Mouse (Mus musculus) heart, postnatal 0 days (tissue): ENCODE measurements at regions not wholly inside any gene's neighbourhood (a gene's known extent, or its start where the extent isn't known, plus 50 kb on each side); places are given as distances from the start of the nearest gene placed in this dataset.

Experiments
- ATAC-seq: fragments of 200-750 bp; cut with Nextera tagmentation; 2 replicates; pipeline ENCODE4 v1.8.0; 2017; ENCODE audit warnings: low read depth, moderate number of reproducible peaks, moderate library complexity; ENCODE audit not compliant: insufficient read depth
- DNase-seq: peaks from one replicate; pipeline ENCODE4 v3.0.0-alpha.2; 2016; ENCODE audit warnings: low spot score
- H3K27ac ChIP-seq: fragments of 300-500 bp; sonication (generic); 2 replicates; pipeline ENCODE4 v1.5.1; 2014; ENCODE audit warnings: low read depth, mild to moderate bottlenecking
- H3K27me3 ChIP-seq: fragments of 300-500 bp; sonication (generic); 2 replicates; pipeline ENCODE4 v1.6.1; 2014; ENCODE audit warnings: low read length, mixed read lengths; ENCODE audit not compliant: control insufficient read depth, insufficient read depth
- H3K36me3 ChIP-seq: fragments of 300-500 bp; sonication (generic); replicated peaks from 2 replicates; pipeline ENCODE4 v1.6.1; 2014; ENCODE audit warnings: low read length, mixed read lengths; ENCODE audit not compliant: control insufficient read depth, insufficient read depth
- H3K4me1 ChIP-seq: fragments of 300-500 bp; sonication (generic); 2 replicates; pipeline ENCODE4 v1.6.1; 2014; ENCODE audit warnings: antibody characterized with exemption; ENCODE audit not compliant: control insufficient read depth, insufficient read depth
- H3K4me2 ChIP-seq: fragments of 300-500 bp; sonication (generic); 2 replicates; pipeline ENCODE4 v1.6.1; 2014; ENCODE audit warnings: low read depth, mild to moderate bottlenecking, low read length, moderate library complexity
- H3K4me3 ChIP-seq: fragments of 300-500 bp; sonication (generic); 2 replicates; pipeline ENCODE4 v1.5.1; 2014; ENCODE audit warnings: low read depth, low read length
- H3K9ac ChIP-seq: fragments of 300-500 bp; sonication (generic); replicated peaks from 2 replicates; pipeline ENCODE4 v1.6.1; 2014; ENCODE audit warnings: low read depth, low read length, mixed read lengths
- H3K9me3 ChIP-seq: fragments of 300-500 bp; sonication (generic); replicated peaks from 2 replicates; pipeline ENCODE4 v1.6.1; 2016; ENCODE audit warnings: low read length; ENCODE audit not compliant: control insufficient read depth
- CTCF ChIP-seq: IDR thresholded peaks from 2 replicates; pipeline ENCODE4 v1.5.1; 2016; ENCODE audit warnings: antibody characterized with exemption, control low read depth, low read depth
- EP300 ChIP-seq: IDR thresholded peaks from 2 replicates; pipeline ENCODE4 v1.6.1; 2016; ENCODE audit warnings: antibody characterized with exemption, low read depth
- WGBS: fragments of 180-500 bp; shearing (Covaris S2); extraction: QIAGEN DNeasy Blood & Tissue Kit; methylation state at CpG from one replicate; pipeline ENCODE4 v1.1.7; 2014; 5-methylcytosine and 5-hydroxymethylcytosine counted together

DNA sequence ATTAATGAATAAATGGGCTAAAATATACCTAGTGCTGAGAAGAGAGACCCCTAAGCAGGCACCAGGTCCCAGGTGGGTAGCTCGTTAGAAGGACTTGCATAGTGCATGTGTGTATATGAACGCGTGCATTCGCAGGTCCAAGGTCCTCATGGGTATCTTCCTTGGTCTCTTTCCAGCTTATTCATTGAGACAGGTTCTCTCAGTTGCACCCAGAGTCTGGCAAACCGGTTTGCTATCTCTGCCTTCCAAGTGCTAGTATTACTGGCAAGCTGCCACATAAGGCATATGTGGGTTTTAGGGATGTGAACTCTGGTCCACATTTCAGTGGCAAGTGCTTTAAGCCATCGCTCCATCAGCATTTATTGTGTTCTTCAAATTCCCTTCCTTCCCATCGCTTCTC is 818.3 kb upstream of the Car8 start:
- 51% methylated on average over 7 of the region's 7 CpGs for WGBS
- ATAC-seq (no peak), DNase-seq (peak; percentile 24)
- Histone ChIP-seq H3K4me2 (no peak overlapping the region), H3K4me1 (peaks cover 29% of the 10 kb centered on the region), H3K36me3 (no peaks in the 10 kb centered on the region), H3K9me3 (no peaks in the 10 kb centered on the region), H3K27me3 (no peaks in the 10 kb centered on the region), H3K4me3 (no peak overlapping the region), H3K9ac (no peak overlapping the region), H3K27ac (no peak overlapping the region)
- no peak for TF ChIP-seq EP300

- Histone ChIP-seq H3K27ac (no peak overlapping the region), H3K9ac (no peak overlapping the region)
- 79% methylated on average over 4 of the region's 4 CpGs for WGBS
Observed at GRCm38 (mm10) chr4:9055876-9056275, 817.0 kb upstream of the Car8 start.

DNA sequence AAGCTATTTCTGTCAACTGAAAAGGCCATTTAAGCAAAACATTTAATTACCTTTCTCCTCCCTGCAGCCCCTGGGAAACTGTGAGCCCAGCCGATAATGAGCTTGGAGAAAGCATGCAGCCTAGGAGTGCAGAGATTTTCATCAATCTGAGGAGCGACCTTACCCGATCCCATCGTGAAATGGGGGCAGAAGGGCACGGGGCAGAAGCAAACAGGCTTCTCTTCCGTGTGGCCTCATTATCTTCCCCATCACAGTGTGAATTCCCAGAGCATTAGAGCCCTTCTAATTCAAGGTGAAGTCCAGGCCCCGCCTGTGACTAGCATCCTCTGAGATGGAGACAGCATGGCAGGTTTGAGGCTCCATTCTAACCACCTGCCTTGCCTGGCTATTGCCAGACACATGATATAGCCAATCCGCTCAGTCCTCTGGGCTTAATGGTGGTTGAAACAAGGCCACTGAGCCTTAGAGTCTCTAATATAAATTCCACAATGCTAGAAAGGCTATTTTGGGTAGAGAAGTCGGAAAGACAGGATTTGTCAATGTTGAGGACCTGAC is 816.5 kb upstream of the Car8 start:
- no peak overlapping the region for H3K9ac ChIP-seq
- WGBS = 71% methylated on average over 9 of the region's 9 CpGs
- peaks cover 27% of the 10 kb centered on the region for H3K4me1 ChIP-seq
- H3K4me3 ChIP-seq = no peak overlapping the region
- ATAC-seq (no peak), DNase-seq (no peak)
- no peaks in the 10 kb centered on the region for H3K27me3 ChIP-seq
- H3K9me3 ChIP-seq = no peaks in the 10 kb centered on the region
- TF ChIP-seq CTCF = no peak
- TF ChIP-seq EP300 = no peak
- H3K4me2 ChIP-seq = no peak overlapping the region
- H3K27ac ChIP-seq = no peak overlapping the region
- no peaks in the 10 kb centered on the region for H3K36me3 ChIP-seq

More at GRCm38 (mm10) chr4:9055876-9056275, 817.0 kb upstream of the Car8 start:
- Histone ChIP-seq H3K36me3 (no peaks in the 10 kb centered on the region), H3K4me3 (no peak overlapping the region), H3K9me3 (no peaks in the 10 kb centered on the region), H3K4me1 (peaks cover 29% of the 10 kb centered on the region), H3K27me3 (no peaks in the 10 kb centered on the region), H3K4me2 (no peak overlapping the region)
- no peak for TF ChIP-seq CTCF
- TF ChIP-seq EP300 = no peak
- DNase-seq = no peak
- no peak for ATAC-seq

DNA sequence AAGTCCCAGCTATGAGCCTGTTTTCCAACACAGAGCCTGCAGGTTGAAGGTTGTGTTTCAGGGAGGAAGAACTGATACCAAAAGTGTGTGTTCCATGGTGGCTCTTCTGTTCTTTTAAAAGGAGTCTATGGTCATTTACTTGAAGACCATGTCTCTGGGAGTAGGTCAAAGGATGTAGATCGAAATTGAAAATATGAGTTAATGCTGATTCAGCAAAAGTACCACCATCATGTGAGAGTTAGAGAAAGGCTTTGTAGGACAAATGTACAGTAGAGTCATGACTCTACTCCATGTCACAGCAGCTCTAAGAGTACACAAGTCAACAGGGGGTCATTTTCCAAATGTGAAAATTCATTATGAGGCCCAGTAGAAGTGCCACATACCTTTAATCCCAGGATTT is 810.0 kb upstream of the Car8 start:
- H3K4me3 ChIP-seq = no peak overlapping the region
- H3K36me3 ChIP-seq = no peaks in the 10 kb centered on the region
- no peak overlapping the region for H3K27ac ChIP-seq
- 88% methylated on average over 1 of the region's 1 CpGs for WGBS
- H3K9me3 ChIP-seq = no peaks in the 10 kb centered on the region
- H3K4me1 ChIP-seq = peaks cover 4% of the 10 kb centered on the region; the same call in 1 of the 2 replicates
- TF ChIP-seq EP300 (no peak), CTCF (no peak)
- DNase-seq = no peak
- ATAC-seq = no peak
- no peak overlapping the region for H3K9ac ChIP-seq
- no peak overlapping the region for H3K4me2 ChIP-seq
- H3K27me3 ChIP-seq = no peaks in the 10 kb centered on the region

DNA sequence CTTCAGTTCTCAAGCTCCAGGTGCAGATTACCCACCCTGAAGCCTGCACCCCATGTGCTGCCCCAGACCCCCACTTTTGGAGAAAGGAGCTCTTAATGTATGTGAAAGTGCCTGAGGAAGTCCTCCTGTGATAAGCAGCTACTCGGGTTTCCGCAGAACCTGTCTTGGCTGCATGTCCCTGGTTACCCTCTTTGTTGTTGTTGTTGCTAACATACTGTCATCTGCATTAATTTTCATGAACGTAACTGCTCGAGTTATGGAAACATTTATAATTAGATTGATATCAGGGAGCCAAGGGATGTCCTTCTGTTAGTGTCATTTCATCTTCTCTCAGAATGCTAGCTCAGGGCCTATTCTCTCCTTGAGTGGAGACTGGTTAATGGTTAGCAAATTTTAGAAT is 808.3 kb upstream of the Car8 start:
- no peak for DNase-seq
- no peaks in the 10 kb centered on the region for H3K36me3 ChIP-seq
- no peak overlapping the region for H3K27ac ChIP-seq
- no peak for TF ChIP-seq EP300
- TF ChIP-seq CTCF = no peak
- H3K4me1 ChIP-seq = peaks cover 4% of the 10 kb centered on the region; the same call in 1 of the 2 replicates
- 29% methylated on average over 4 of the region's 4 CpGs for WGBS
- no peak overlapping the region for H3K4me3 ChIP-seq
- H3K9ac ChIP-seq = no peak overlapping the region
- H3K4me2 ChIP-seq = no peak overlapping the region
- H3K27me3 ChIP-seq = no peaks in the 10 kb centered on the region
- no peaks in the 10 kb centered on the region for H3K9me3 ChIP-seq
- ATAC-seq = no peak

GRCm38 (mm10) chr4:9046436-9046835 is 807.6 kb upstream of the Car8 start:
- no peak for ATAC-seq
- DNase-seq = no peak
- Histone ChIP-seq H3K4me1 (peaks cover 4% of the 10 kb centered on the region; the same call in 1 of the 2 replicates), H3K9ac (no peak overlapping the region), H3K27me3 (no peaks in the 10 kb centered on the region), H3K36me3 (no peaks in the 10 kb centered on the region), H3K4me2 (no peak overlapping the region), H3K9me3 (no peaks in the 10 kb centered on the region), H3K4me3 (no peak overlapping the region), H3K27ac (no peak overlapping the region)
- TF ChIP-seq CTCF = no peak
- no peak for TF ChIP-seq EP300
- WGBS = 78% methylated on average over 14 of the region's 14 CpGs
